ENCODE assay signal across 9 mouse cellular contexts in the genomic region with DNA sequence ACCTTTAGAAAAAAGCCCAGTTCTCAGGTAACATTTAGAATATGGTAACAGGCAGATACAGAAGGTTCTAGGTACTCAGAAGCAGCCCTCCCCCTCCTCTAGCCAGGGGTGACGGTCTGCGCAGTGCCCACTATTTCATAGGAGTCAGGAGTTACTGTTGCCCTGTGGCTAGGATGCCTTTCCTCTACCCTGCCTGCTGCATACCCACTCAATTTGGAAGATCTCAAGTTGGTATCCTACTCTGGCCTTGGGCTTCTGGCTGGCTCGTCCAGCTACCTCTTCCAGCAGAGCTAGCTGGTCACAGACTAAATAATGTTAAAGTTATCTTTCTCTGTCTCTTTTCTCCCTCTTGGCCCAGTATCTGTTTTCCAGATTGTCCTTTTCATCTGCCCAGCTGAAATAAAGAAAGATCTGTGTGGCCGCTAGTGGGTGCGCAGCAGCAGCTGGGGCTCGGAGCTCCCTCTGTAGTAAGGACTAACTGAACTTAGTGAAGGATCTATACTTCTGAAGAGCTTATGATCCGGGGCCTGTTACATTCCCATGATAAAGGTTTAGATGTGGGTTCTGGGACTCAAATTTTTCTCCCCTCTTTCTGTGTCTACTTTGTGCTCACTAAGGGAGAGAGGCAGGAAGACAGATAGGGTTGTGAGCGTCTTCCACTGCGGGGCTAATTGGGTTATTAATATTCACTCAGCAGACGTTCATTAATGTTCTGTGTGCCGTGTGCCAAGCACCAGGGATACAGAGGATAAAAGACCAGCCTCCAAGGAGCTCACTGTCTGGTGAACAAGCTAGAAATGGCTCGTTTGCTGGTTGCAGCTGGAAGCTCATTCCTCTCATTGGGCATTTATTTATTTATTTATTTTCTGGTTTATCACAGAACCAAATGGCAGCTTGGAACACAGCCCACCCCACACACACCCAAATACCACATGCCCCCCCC. TPM values are rescaled to one million over a fixed set of nuclear protein-coding genes. Genes with fewer than 3 reads are reported as not detected.
DNase-seq lines count a peak whose midpoint lies in the region; ATAC-seq lines count a peak whose summit lies in the region.
"Had no signal": no experiment of that assay in that cellular context is flagged by ENCODE, and none has a peak within 500 bp of the region (broad histone marks: within the 10 kb centered on the region; RNA-seq: fewer than 3 reads in every experiment).

No protein-coding gene starts in this region.

- 14% methylated on average over 12 of the region's 12 CpGs for WGBS in hindbrain, embryonic 16.5 days
- 37% methylated on average over 12 of the region's 12 CpGs for WGBS in neural tube, embryonic 12.5 days

- ATAC-seq in hindbrain, embryonic 16.5 days, result no peak
- ATAC-seq in neural tube, embryonic 12.5 days (ENCODE audit: low FRiP score, low read depth), result no peak

- H3K27me3 ChIP-seq in hindbrain, embryonic 16.5 days (replicated peaks; ENCODE audit: control insufficient read depth, insufficient read depth, low read length), result no peaks in the 10 kb centered on the region
- H3K27me3 ChIP-seq in neural tube, embryonic 12.5 days (replicated peaks), result no peaks in the 10 kb centered on the region
- H3K27me3 ChIP-seq: CH12.LX had no signal

- no peaks in the 10 kb centered on the region for H3K9me3 ChIP-seq in hindbrain, embryonic 16.5 days (ENCODE audit: control insufficient read depth, low read length)
- H3K9me3 ChIP-seq in neural tube, embryonic 12.5 days, result no peaks in the 10 kb centered on the region

- peak; percentile 25 to 54 for DNase-seq in frontal cortex, postnatal 36 days (ENCODE audit: low spot score in 2 of 2)
- DNase-seq in frontal cortex, postnatal 25 days (ENCODE audit: low spot score in 2 of 2), result no peak
- DNase-seq in ovary, postnatal 36 days (ENCODE audit: low spot score), result peak; percentile 46
- no peak for DNase-seq in ovary, postnatal 10 days (ENCODE audit: low spot score)
- no peak for DNase-seq in urinary bladder, adult 18-20 months (ENCODE audit: low spot score in 2 of 2)
- no peak for DNase-seq in MN1 (ENCODE audit: low spot score)

- peaks cover 30% of the 10 kb centered on the region for H3K4me1 ChIP-seq in hindbrain, embryonic 16.5 days (ENCODE audit: control insufficient read depth, insufficient read depth, low read depth, low read length)
- peaks cover 25% of the 10 kb centered on the region for H3K4me1 ChIP-seq in neural tube, embryonic 12.5 days

- peak overlapping the region; percentile 76 for H3K4me2 ChIP-seq in hindbrain, embryonic 16.5 days (ENCODE audit: low read length)
- peak overlapping the region; percentile 83 for H3K4me2 ChIP-seq in neural tube, embryonic 12.5 days (replicated peaks)

- peaks cover 6% of the 10 kb centered on the region for H3K36me3 ChIP-seq in hindbrain, embryonic 16.5 days (ENCODE audit: control insufficient read depth, insufficient read depth, low read length)
- H3K36me3 ChIP-seq in neural tube, embryonic 12.5 days, result peaks cover 37% of the 10 kb centered on the region

- H3K9ac ChIP-seq in hindbrain, embryonic 16.5 days (ENCODE audit: low read depth, low read length), result peak overlapping the region; percentile 99
- H3K9ac ChIP-seq in neural tube, embryonic 12.5 days, result peak overlapping the region; percentile 99

- H3K27ac ChIP-seq in hindbrain, embryonic 16.5 days (ENCODE audit: low read depth, low read length), result peak overlapping the region; percentile 16
- peak overlapping the region; percentile 43; the same call in 1 of the 2 replicates for H3K27ac ChIP-seq in neural tube, embryonic 12.5 days

- peak overlapping the region; percentile 98 for H3K4me3 ChIP-seq in hindbrain, embryonic 16.5 days (ENCODE audit: low read length)
- H3K4me3 ChIP-seq in neural tube, embryonic 12.5 days, result peak overlapping the region; percentile 81

RNA-seq across cellular contexts. Expression of a gene that starts 2.5 kb away (rescaled TPM):
- polyA plus RNA-seq in hindbrain, embryonic 16.5 days (2015; fragmentation: Nextera tagmentation; extraction: Ambion mirVana), result 377 and 405 TPM in 2 replicates
- 605 and 637 TPM in 2 replicates for polyA plus RNA-seq in neural tube, embryonic 12.5 days (2016; fragmentation: Nextera tagmentation; extraction: Ambion mirVana)

Comparison
In these comparisons a context has a peak if more than half of its experiments do, and no peak if none do; other contexts are left out.
1. DNase-seq: peak in frontal cortex, postnatal 36 days (2 of 2) and ovary, postnatal 36 days (single experiment); none in frontal cortex, postnatal 25 days (0 of 2), ovary, postnatal 10 days (single experiment), urinary bladder, adult 18-20 months (0 of 2) and MN1 (single experiment).